Mouse (Mus musculus): ENCODE measurements around the gene Rps18.
A peak's percentile ranks its signal among the peaks of the same experiment; 100 is the strongest.

DNA sequence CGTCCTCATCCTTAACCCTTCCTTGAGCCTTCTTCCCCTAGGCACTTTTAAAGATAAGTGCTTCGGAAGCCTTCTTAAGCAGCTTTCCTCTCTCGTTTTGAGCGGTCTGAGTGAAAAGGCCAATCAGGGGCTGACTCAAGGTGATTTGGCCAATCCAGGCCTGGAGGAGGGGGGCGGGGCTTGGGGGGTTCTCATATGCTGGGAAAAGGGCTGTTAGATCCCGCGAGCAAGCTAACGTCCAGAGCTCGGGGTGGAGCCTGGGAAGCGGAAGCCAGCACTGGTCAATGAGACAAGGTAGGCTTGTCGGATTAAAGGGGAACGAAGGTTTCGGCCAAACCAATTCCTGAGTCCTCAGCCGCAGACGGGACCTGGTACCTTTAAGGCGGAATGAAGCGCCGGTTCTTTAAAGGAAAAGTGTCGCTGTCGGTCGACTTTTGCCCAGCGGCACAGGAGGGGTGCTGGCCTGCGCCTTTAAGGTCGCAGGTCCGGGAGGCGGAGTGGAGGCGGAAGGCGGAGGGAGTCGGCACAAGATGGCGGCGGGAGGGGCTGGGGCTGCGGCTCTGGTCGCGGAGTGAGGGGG lies 40.0 kb downstream of the Rps18 start, which contains the start of the genes Tapbp and Zbtb22:
- TF ChIP-seq CTCF (IDR thresholded peaks at IDR 0.05; ENCODE audit: low read depth) (no peak), EP300 (optimal IDR thresholded peaks at IDR 0.05) (peak; percentile 85)

Measured in stomach, postnatal 0 days (tissue).